Mouse (Mus musculus): ENCODE measurements around the gene Srp68. TPM values are rescaled to one million over a fixed set of nuclear protein-coding genes. Genes with fewer than 3 reads are reported as not detected.
A peak's percentile ranks its signal among the peaks of the same experiment; 100 is the strongest.

Gene Srp68
- polyA plus RNA-seq, 1 experiment from 2014 or later, result 37.2 TPM

DNA sequence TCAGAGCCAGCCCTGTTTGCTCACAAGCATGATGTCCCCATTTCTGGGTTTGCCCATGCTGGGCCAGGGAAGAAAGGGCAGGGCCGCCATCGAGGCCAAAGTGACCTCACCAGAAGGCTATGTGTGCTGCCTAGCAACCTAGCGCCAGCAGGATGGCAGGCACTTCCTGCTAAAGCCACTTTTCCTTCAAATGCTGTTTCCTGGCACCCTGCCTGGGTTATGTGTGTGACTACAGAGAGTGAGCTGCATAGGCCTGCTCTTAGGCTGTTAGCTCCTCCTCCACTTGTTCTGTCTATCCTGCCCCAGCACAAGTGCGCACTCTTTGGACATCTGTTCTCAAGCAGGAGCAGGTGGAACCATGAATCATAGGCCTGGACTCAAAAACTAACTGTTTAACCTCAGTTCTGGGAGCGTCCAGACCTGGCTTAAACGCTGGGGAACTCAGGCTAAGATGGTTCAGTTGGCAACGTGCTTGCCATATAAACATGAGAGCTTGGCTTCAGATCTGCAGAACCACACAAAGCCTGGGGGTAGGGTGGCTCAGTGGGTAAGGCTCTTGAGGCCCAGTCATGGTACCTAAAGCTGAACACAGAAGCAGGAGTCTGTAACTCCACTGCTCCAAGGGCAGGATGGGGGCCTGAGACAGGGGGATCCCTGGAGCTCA lies 55.1 kb downstream of the Srp68 start:
- Histone ChIP-seq H3K4me3 (replicated peaks) (no peak overlapping the region), H3K4me2 (no peak overlapping the region), H3K9ac (no peak overlapping the region), H3K4me1 (replicated peaks) (peaks cover 24% of the 10 kb centered on the region), H3K27me3 (peaks cover 37% of the 10 kb centered on the region), H3K27ac (replicated peaks) (peak overlapping the region; percentile 77), H3K9me3 (replicated peaks) (no peaks in the 10 kb centered on the region), H3K36me3 (replicated peaks) (no peaks in the 10 kb centered on the region)
- WGBS (ENCODE audit: insufficient replicate concordance), result 39% methylated on average over 7 of the region's 7 CpGs
- ATAC-seq (ENCODE audit: insufficient read depth), result peak; percentile 34; the same call in 1 of the 2 replicates

DNA sequence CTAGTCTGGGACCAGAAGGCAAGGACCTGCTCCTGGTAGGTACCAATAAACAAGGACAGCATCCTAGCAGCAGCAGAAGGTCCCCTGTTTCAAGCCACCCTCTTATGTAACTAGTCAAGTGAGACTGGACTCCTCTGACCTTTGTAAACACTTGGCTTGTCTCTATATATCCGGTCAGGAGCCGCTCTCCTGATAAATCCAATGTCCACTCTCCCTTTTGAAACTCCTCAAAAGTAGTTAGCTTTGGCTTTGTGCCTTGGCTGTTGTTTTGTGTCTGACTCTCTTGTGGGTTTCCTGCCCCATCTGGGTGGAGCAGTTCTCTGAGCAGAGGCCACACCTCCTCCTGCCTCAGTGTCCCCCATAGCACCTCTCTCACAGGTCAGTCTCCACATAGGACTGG lies 55.8 kb downstream of the Srp68 start:
- WGBS (ENCODE audit: insufficient replicate concordance), result 64% methylated on average over 2 of the region's 2 CpGs
- Histone ChIP-seq H3K4me2 (no peak overlapping the region), H3K9me3 (replicated peaks) (no peaks in the 10 kb centered on the region), H3K36me3 (replicated peaks) (no peaks in the 10 kb centered on the region), H3K27me3 (peaks cover 31% of the 10 kb centered on the region), H3K4me1 (replicated peaks) (peaks cover 24% of the 10 kb centered on the region), H3K9ac (no peak overlapping the region), H3K27ac (replicated peaks) (peak overlapping the region; percentile 77), H3K4me3 (replicated peaks) (no peak overlapping the region)
- peak; percentile 27; the same call in 1 of the 2 replicates for ATAC-seq (ENCODE audit: insufficient read depth)

- Histone ChIP-seq H3K27me3 (peaks cover 14% of the 10 kb centered on the region), H3K27ac (replicated peaks) (no peak overlapping the region), H3K36me3 (replicated peaks) (no peaks in the 10 kb centered on the region), H3K9ac (no peak overlapping the region), H3K4me2 (no peak overlapping the region), H3K4me1 (replicated peaks) (peaks cover 24% of the 10 kb centered on the region), H3K4me3 (replicated peaks) (no peak overlapping the region), H3K9me3 (replicated peaks) (no peaks in the 10 kb centered on the region)
- no peak for ATAC-seq (ENCODE audit: insufficient read depth)
- 75% methylated on average over 11 of the region's 11 CpGs for WGBS (ENCODE audit: insufficient replicate concordance)
These were observed 57.5 kb downstream of the Srp68 start for GRCm38 (mm10) chr11:116216549-116216948.

DNA sequence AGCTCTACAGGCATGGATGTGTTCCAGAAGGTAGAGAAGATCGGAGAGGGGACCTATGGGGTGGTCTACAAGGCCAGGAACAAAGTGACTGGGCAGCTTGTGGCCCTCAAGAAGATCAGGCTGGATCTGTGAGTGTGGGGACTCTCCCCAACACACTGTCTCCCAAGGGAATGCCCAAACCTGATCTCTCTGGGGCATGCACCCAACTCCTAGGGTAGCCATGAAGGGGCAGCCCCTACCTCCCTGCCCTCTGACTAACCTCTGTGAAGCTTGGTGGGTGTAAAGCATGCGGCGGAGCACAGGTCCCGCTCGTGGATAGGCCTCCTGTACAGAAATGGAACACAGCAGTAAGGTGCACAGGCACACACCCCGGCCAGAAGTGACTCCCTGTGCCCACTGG lies 58.0 kb downstream of the Srp68 start:
- no peak overlapping the region for H3K4me3 ChIP-seq (replicated peaks)
- H3K27me3 ChIP-seq, result peaks cover 8% of the 10 kb centered on the region
- H3K27ac ChIP-seq (replicated peaks), result no peak overlapping the region
- H3K9me3 ChIP-seq (replicated peaks), result no peaks in the 10 kb centered on the region
- no peak for ATAC-seq (ENCODE audit: insufficient read depth)
- H3K4me2 ChIP-seq, result no peak overlapping the region
- H3K4me1 ChIP-seq (replicated peaks), result peaks cover 25% of the 10 kb centered on the region
- no peak overlapping the region for H3K9ac ChIP-seq
- no peaks in the 10 kb centered on the region for H3K36me3 ChIP-seq (replicated peaks)
- WGBS (ENCODE audit: insufficient replicate concordance), result 68% methylated on average over 6 of the region's 6 CpGs

DNA sequence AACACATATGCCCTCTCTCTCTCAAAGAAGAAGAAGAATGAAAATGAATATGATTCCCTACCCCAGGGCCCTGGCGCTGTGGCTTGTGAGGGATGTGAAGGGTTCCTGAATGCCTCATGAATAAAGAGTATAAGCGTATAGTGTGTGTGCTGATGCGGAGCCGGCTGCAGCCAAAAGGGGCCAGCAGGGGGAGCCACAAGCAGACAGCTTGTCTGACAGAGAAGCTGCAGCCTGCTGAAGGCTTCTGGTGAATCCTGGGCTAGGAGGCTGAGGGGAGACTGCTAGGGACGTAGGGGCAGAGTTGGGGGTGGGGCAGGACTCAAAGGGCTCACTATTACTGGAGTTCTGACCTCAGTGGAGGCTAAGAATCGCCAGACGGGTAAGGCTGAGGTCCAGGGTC lies 58.8 kb downstream of the Srp68 start:
- Histone ChIP-seq H3K4me2 (no peak overlapping the region), H3K9ac (no peak overlapping the region), H3K36me3 (replicated peaks) (no peaks in the 10 kb centered on the region), H3K4me1 (replicated peaks) (peaks cover 31% of the 10 kb centered on the region), H3K27ac (replicated peaks) (no peak overlapping the region), H3K9me3 (replicated peaks) (no peaks in the 10 kb centered on the region), H3K27me3 (peaks cover under 1% of the 10 kb centered on the region; the same call in 1 of the 2 replicates), H3K4me3 (replicated peaks) (no peak overlapping the region)
- ATAC-seq (ENCODE audit: insufficient read depth), result no peak
- WGBS (ENCODE audit: insufficient replicate concordance), result 79% methylated on average over 7 of the region's 7 CpGs

- no peaks in the 10 kb centered on the region for H3K27me3 ChIP-seq
- no peaks in the 10 kb centered on the region for H3K36me3 ChIP-seq (replicated peaks)
- no peak overlapping the region for H3K4me2 ChIP-seq
- H3K4me1 ChIP-seq (replicated peaks), result peaks cover 20% of the 10 kb centered on the region
- no peak for ATAC-seq (ENCODE audit: insufficient read depth)
- no peaks in the 10 kb centered on the region for H3K9me3 ChIP-seq (replicated peaks)
- H3K27ac ChIP-seq (replicated peaks), result no peak overlapping the region
- no peak overlapping the region for H3K4me3 ChIP-seq (replicated peaks)
- 78% methylated on average over 13 of the region's 13 CpGs for WGBS (ENCODE audit: insufficient replicate concordance)
- no peak overlapping the region for H3K9ac ChIP-seq
These were observed 60.0 kb downstream of the Srp68 start for GRCm38 (mm10) chr11:116213877-116214510.

GRCm38 (mm10) chr11:116212847-116213246 lies 61.2 kb downstream of the Srp68 start:
- Histone ChIP-seq H3K36me3 (replicated peaks) (no peaks in the 10 kb centered on the region), H3K9ac (no peak overlapping the region), H3K4me2 (no peak overlapping the region), H3K27ac (replicated peaks) (no peak overlapping the region), H3K27me3 (no peaks in the 10 kb centered on the region), H3K9me3 (replicated peaks) (no peaks in the 10 kb centered on the region), H3K4me3 (replicated peaks) (no peak overlapping the region), H3K4me1 (replicated peaks) (peaks cover 10% of the 10 kb centered on the region; the same call in 1 of the 2 replicates)
- ATAC-seq (ENCODE audit: insufficient read depth), result no peak
- 74% methylated on average over 6 of the region's 6 CpGs for WGBS (ENCODE audit: insufficient replicate concordance)

GRCm38 (mm10) chr11:116210696-116211095 lies 63.3 kb downstream of the Srp68 start:
- no peak overlapping the region for H3K4me2 ChIP-seq
- peaks cover 10% of the 10 kb centered on the region; the same call in 1 of the 2 replicates for H3K4me1 ChIP-seq (replicated peaks)
- H3K9ac ChIP-seq, result no peak overlapping the region
- no peak overlapping the region for H3K27ac ChIP-seq (replicated peaks)
- H3K9me3 ChIP-seq (replicated peaks), result no peaks in the 10 kb centered on the region
- 54% methylated on average over 5 of the region's 5 CpGs for WGBS (ENCODE audit: insufficient replicate concordance)
- ATAC-seq (ENCODE audit: insufficient read depth), result no peak
- H3K36me3 ChIP-seq (replicated peaks), result peaks cover 9% of the 10 kb centered on the region; the same call in 1 of the 2 replicates
- H3K27me3 ChIP-seq, result no peaks in the 10 kb centered on the region
- H3K4me3 ChIP-seq (replicated peaks), result no peak overlapping the region

- Histone ChIP-seq H3K4me3 (replicated peaks) (no peak overlapping the region), H3K36me3 (replicated peaks) (peaks cover 19% of the 10 kb centered on the region), H3K4me2 (no peak overlapping the region), H3K27ac (replicated peaks) (no peak overlapping the region), H3K27me3 (no peaks in the 10 kb centered on the region), H3K9ac (no peak overlapping the region), H3K4me1 (replicated peaks) (peaks cover 10% of the 10 kb centered on the region; the same call in 1 of the 2 replicates), H3K9me3 (replicated peaks) (no peaks in the 10 kb centered on the region)
- WGBS (ENCODE audit: insufficient replicate concordance), result 69% methylated on average over 8 of the region's 8 CpGs
- no peak for ATAC-seq (ENCODE audit: insufficient read depth)
These were observed 64.8 kb downstream of the Srp68 start for GRCm38 (mm10) chr11:116209257-116209656.

DNA sequence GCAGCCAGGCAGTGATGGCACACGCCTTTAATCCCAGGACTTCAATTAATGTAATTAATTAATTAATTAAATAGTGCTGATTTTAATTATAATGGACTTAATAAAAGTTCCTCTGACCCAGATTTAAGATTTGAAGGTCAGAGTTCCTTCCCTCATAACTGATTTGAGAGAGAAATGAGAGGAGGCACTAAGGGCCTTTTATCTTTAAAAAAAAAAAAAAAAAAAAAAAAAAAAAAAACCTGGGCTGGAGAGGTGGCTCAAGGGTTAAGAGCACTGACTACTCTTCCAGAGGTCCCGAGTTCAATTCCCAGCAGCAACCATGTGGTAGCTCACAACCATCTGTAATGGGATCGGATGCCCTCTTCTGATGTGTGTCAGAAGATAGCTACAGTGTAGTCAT lies 65.4 kb downstream of the Srp68 start:
- peaks cover 19% of the 10 kb centered on the region for H3K36me3 ChIP-seq (replicated peaks)
- H3K27ac ChIP-seq (replicated peaks), result no peak overlapping the region
- no peak overlapping the region for H3K4me2 ChIP-seq
- no peaks in the 10 kb centered on the region for H3K27me3 ChIP-seq
- no peak overlapping the region for H3K4me3 ChIP-seq (replicated peaks)
- WGBS (ENCODE audit: insufficient replicate concordance), result 74% methylated on average over 3 of the region's 3 CpGs
- peaks cover 10% of the 10 kb centered on the region; the same call in 1 of the 2 replicates for H3K4me1 ChIP-seq (replicated peaks)
- ATAC-seq (ENCODE audit: insufficient read depth), result no peak
- H3K9me3 ChIP-seq (replicated peaks), result no peaks in the 10 kb centered on the region
- no peak overlapping the region for H3K9ac ChIP-seq

DNA sequence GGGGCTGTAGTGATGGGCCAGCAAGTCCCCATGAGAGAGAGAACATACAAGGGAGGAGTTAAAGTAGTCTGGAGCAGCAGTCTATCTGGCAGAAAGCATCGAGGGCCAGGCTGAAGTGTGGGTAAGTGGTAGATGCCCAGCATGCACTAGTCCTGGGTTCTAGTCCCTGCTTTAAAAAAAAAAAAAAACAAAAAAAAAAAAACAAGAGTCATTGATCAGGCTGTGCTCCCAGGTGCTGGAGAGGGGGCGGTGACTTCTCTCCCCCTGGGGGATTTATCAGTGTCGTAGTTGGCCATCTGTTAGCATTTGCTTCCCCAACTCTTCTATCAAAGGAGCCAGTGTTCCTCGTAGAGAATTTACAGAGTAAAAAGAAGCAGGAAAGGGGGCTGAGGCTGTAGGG lies 67.3 kb downstream of the Srp68 start:
- no peak overlapping the region for H3K4me3 ChIP-seq (replicated peaks)
- no peaks in the 10 kb centered on the region for H3K9me3 ChIP-seq (replicated peaks)
- peaks cover 19% of the 10 kb centered on the region for H3K36me3 ChIP-seq (replicated peaks)
- peaks cover 12% of the 10 kb centered on the region; the same call in 1 of the 2 replicates for H3K4me1 ChIP-seq (replicated peaks)
- no peak overlapping the region for H3K4me2 ChIP-seq
- H3K27me3 ChIP-seq, result no peaks in the 10 kb centered on the region
- H3K27ac ChIP-seq (replicated peaks), result no peak overlapping the region
- no peak overlapping the region for H3K9ac ChIP-seq
- 51% methylated on average over 4 of the region's 4 CpGs for WGBS (ENCODE audit: insufficient replicate concordance)
- no peak for ATAC-seq (ENCODE audit: insufficient read depth)

All from liver, embryonic 15.5 days (tissue).